ENCODE assay signal across 8 mouse cellular contexts in the genomic region with DNA sequence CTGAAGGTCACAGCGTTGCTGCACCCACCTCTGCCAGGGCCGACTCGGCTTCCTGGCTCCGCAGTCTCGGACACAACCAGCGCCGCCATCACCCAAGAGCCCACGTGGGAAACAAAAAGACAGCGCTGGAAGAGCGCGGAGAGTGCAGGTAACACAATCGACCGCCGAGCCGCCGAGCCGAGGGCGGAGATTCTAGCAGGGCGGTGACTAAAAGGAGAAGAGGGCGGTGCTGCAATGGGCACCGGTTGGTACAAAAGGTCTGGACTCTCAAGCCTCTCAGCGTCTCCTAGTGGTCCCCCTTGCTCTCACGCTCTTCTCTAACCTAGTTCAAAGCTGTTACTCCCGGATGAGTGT. TPM values are rescaled to one million over a fixed set of nuclear protein-coding genes. Genes with fewer than 3 reads are reported as not detected.
DNase-seq lines count a peak whose midpoint lies in the region; ATAC-seq and TF ChIP-seq lines count a peak whose summit lies in the region.

No protein-coding gene starts in this region.

- under 1% methylated on average over 24 of the region's 24 CpGs for WGBS in intestine, postnatal 0 days
- under 1% methylated on average over 24 of the region's 24 CpGs for WGBS in liver, adult 2 months

- H3K36me3 ChIP-seq in intestine, postnatal 0 days (ENCODE audit: control insufficient read depth, insufficient read depth): peaks cover 5% of the 10 kb centered on the region; the same call in 1 of the 2 replicates
- H3K36me3 ChIP-seq in liver, adult 2 months (ENCODE audit: control insufficient read depth, insufficient read depth, low read length): no peaks in the 10 kb centered on the region

- DNase-seq in 3T3-L1 (ENCODE audit: low read depth, low spot score): peak; percentile 92
- peak; percentile 88 for DNase-seq in adrenal gland, postnatal 10 days
- DNase-seq in embryo, embryonic 9.5 days (ENCODE audit: extremely low spot score): peak; percentile 83
- peak; percentile 84 for DNase-seq in liver, adult 2 months (ENCODE audit: extremely low read depth, low read depth, low spot score)
- peak; percentile 65 to 76 for DNase-seq in monocyte, adult 2 months (ENCODE audit: low read depth in 1 of 2, low spot score in 2 of 2)
- peak; percentile 88 to 90 for DNase-seq in spleen, postnatal 36 days (ENCODE audit: low spot score in 2 of 2)

- peak; percentile 66; the same call in 1 of the 2 replicates for TF ChIP-seq POLR2A in liver, adult 2 months (IDR thresholded peaks at IDR 0.05; ENCODE audit: extremely low read depth, insufficient read depth, low read length)

- TF ChIP-seq CTCF in intestine, postnatal 0 days (IDR thresholded peaks at IDR 0.05; ENCODE audit: low read depth): peak; percentile 54
- TF ChIP-seq CTCF in liver, adult 2 months (IDR thresholded peaks at IDR 0.05; ENCODE audit: low read depth, low read length): peak; percentile 24; the same call in 1 of the 2 replicates

- peak overlapping the region; percentile 96 for H3K4me3 ChIP-seq in intestine, postnatal 0 days (ENCODE audit: low read depth, low read length)
- H3K4me3 ChIP-seq in liver, adult 2 months (ENCODE audit: insufficient read depth, low read depth, low read length): peak overlapping the region; percentile 88

- no peak overlapping the region for H3K27ac ChIP-seq in intestine, postnatal 0 days (ENCODE audit: low read depth, low read length)
- peak overlapping the region; percentile 62 for H3K27ac ChIP-seq in liver, adult 2 months (replicated peaks; ENCODE audit: insufficient read depth, low read depth, low read length)

- H3K4me1 ChIP-seq in intestine, postnatal 0 days (replicated peaks; ENCODE audit: control insufficient read depth, insufficient read depth, low read length): peaks cover 5% of the 10 kb centered on the region; the same call in 1 of the 2 replicates
- H3K4me1 ChIP-seq in liver, adult 2 months (ENCODE audit: control insufficient read depth, insufficient read depth, low read length): 0 out of 2 replicates have a peak, but pooled peaks cover 7% of the 10 kb centered on the region

- H3K79me2 ChIP-seq in liver, adult 2 months (ENCODE audit: control insufficient read depth, insufficient read depth, low read length): peaks cover 12% of the 10 kb centered on the region; the same call in 1 of the 2 replicates

- peak overlapping the region; percentile 53 for H3K9ac ChIP-seq in intestine, postnatal 0 days (ENCODE audit: low read depth, low read length)
- peak overlapping the region; percentile 76 for H3K9ac ChIP-seq in liver, adult 2 months (ENCODE audit: low read depth, low read length)

- ATAC-seq in granulocyte monocyte progenitor cell, adult 5-6 weeks (replicated peaks; ENCODE audit: poor library complexity, severe bottlenecking): peak; percentile 79
- ATAC-seq in intestine, postnatal 0 days: peak; percentile 77

- peak overlapping the region; percentile 89 for H3K4me2 ChIP-seq in intestine, postnatal 0 days (replicated peaks; ENCODE audit: low read depth)

- H3K9me3 ChIP-seq in intestine, postnatal 0 days (ENCODE audit: control insufficient read depth): no peaks in the 10 kb centered on the region

- peaks cover 17% of the 10 kb centered on the region for H3K27me3 ChIP-seq in intestine, postnatal 0 days (replicated peaks; ENCODE audit: control insufficient read depth, insufficient read depth, low read length)
- no peaks in the 10 kb centered on the region for H3K27me3 ChIP-seq in liver, adult 2 months (ENCODE audit: control insufficient read depth, insufficient read depth, low read length)

RNA-seq across cellular contexts. Expression of gene Dph1, which starts 0.7 kb away (rescaled TPM):
- total RNA-seq in adrenal gland, postnatal 10 days (2021): 10 to 100 TPM; 23.1 to 24.2 TPM
- total RNA-seq in granulocyte monocyte progenitor cell, adult 5-6 weeks (2014; fragmentation: Nextera tagmentation): 7.6 and 17.1 TPM in 2 replicates
- 8.9 and 10.6 TPM in 2 replicates for total RNA-seq in granulocyte monocyte progenitor cell, adult 5-6 weeks (2017)
- polyA plus RNA-seq in intestine, postnatal 0 days (2015; fragmentation: Nextera tagmentation; extraction: Ambion mirVana): 11.3 and 12.3 TPM in 2 replicates
- total RNA-seq in liver, adult 2 months (2014; rRNA removed): 11.3 and 14.2 TPM in 2 replicates
- 49.1 and 53.5 TPM in 2 replicates for polyA plus RNA-seq in liver, adult 2 months (2012; rRNA removed)

RNA-seq across cellular contexts. Expression of gene Rtn4rl1, which starts 3.2 kb away (rescaled TPM):
- total RNA-seq in adrenal gland, postnatal 10 days (2021): 10 to 100 TPM; 25.2 to 27.8 TPM
- total RNA-seq in granulocyte monocyte progenitor cell, adult 5-6 weeks (2014; fragmentation: Nextera tagmentation): 0.37 and 1.0 TPM in 2 replicates
- 0.15 TPM in 1 of 2 replicates, not detected in the other for total RNA-seq in granulocyte monocyte progenitor cell, adult 5-6 weeks (2017)
- 1.5 and 1.8 TPM in 2 replicates for polyA plus RNA-seq in intestine, postnatal 0 days (2015; fragmentation: Nextera tagmentation; extraction: Ambion mirVana)
- total RNA-seq in liver, adult 2 months (2014; rRNA removed): 1.3 and 2.4 TPM in 2 replicates
- 9.5 and 10.0 TPM in 2 replicates for polyA plus RNA-seq in liver, adult 2 months (2012; rRNA removed)

RNA-seq across cellular contexts. Expression of gene Ovca2, which starts 11.7 kb away (rescaled TPM):
- 10 to 100 TPM; 13.5 to 18.1 TPM for total RNA-seq in adrenal gland, postnatal 10 days (2021)
- total RNA-seq in granulocyte monocyte progenitor cell, adult 5-6 weeks (2014; fragmentation: Nextera tagmentation): 17.1 and 20.1 TPM in 2 replicates
- 16.1 and 16.4 TPM in 2 replicates for total RNA-seq in granulocyte monocyte progenitor cell, adult 5-6 weeks (2017)
- polyA plus RNA-seq in intestine, postnatal 0 days (2015; fragmentation: Nextera tagmentation; extraction: Ambion mirVana): 21.6 and 22.4 TPM in 2 replicates
- 6.7 and 6.9 TPM in 2 replicates for total RNA-seq in liver, adult 2 months (2014; rRNA removed)
- 5.7 and 8.0 TPM in 2 replicates for polyA plus RNA-seq in liver, adult 2 months (2012; rRNA removed)

RNA-seq across cellular contexts. Expression of gene Hic1, which starts 21.0 kb away (rescaled TPM):
- 10 to 100 TPM; 23.6 to 24.5 TPM for total RNA-seq in adrenal gland, postnatal 10 days (2021)
- total RNA-seq in granulocyte monocyte progenitor cell, adult 5-6 weeks (2014; fragmentation: Nextera tagmentation): not detected in 2 replicates
- not detected in 2 replicates for total RNA-seq in granulocyte monocyte progenitor cell, adult 5-6 weeks (2017)
- polyA plus RNA-seq in intestine, postnatal 0 days (2015; fragmentation: Nextera tagmentation; extraction: Ambion mirVana): 8.6 and 8.8 TPM in 2 replicates
- 1.1 and 1.8 TPM in 2 replicates for total RNA-seq in liver, adult 2 months (2014; rRNA removed)
- polyA plus RNA-seq in liver, adult 2 months (2012; rRNA removed): 3.8 and 4.3 TPM in 2 replicates
